Mouse (Mus musculus) ZHBTc4 (cell line): ENCODE measurements at regions not wholly inside any gene's neighbourhood (a gene's known extent, or its start where the extent isn't known, plus 50 kb on each side); places are given as distances from the start of the nearest gene placed in this dataset.
A peak's percentile ranks its signal among the peaks of the same experiment; 100 is the strongest.

Experiments used
- DNase-seq: peaks from one replicate; pipeline ENCODE4 v3.0.0-alpha.2; 2011; ENCODE audit warnings: low read depth, low spot score

DNA sequence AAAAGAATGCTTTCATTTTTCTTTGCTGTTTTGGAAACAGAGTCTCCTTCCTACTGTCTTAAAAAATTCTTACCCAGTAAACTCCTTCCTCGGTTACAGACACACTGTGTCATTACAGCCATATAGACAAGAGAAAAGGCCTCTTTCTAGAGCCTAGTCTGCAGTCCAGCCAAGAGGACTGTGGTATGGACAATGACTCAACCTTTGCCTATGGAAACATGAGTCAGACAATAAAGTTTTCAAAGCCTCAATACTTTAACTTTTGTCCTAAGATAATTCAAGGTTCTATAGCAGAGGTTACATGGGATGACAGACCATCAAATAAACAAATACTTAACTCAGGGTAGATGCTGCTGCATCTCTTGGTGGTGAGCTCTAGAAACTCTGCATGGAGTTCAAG lies 339.4 kb upstream of the Sox9 start:
- DNase-seq = no peak

DNA sequence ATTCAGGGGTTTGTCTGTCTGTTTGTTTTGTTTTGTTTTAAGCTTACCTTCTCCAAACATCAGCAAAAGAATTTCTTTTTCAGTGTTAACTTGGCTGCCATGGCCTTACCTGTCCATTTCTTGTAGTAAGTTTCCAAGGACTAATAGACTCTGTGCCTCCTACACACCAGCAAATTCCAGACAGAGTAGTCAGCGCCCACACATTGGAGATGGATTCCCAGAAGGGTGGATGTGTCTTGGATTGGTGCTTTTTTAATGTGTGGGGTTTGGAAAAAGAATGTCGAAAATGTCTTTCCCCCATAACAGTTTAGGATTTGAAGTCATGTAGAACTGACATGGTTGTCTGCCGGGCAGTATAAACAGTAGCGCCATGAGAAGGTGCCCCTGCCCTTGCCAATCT lies 338.1 kb upstream of the Sox9 start:
- no peak for DNase-seq

DNA sequence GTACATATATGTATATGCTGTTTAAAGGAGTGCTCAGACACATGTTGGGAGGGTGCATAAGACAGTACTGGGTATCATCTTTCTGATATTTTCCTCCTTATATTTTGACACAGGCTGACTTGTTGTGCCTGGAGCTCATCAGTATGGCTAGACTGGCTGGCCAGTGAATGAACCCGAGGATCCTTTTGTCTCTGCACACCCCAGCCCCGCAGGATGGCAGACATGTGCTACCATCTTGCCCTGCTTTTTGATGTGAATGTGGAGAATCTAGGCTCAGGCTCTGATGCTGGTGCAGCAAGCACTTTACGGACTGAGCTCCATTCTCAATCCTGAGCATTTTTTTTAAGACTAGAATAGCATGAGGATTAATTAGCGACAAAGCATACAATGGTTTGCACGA lies 332.4 kb upstream of the Sox9 start:
- no peak for DNase-seq

DNA sequence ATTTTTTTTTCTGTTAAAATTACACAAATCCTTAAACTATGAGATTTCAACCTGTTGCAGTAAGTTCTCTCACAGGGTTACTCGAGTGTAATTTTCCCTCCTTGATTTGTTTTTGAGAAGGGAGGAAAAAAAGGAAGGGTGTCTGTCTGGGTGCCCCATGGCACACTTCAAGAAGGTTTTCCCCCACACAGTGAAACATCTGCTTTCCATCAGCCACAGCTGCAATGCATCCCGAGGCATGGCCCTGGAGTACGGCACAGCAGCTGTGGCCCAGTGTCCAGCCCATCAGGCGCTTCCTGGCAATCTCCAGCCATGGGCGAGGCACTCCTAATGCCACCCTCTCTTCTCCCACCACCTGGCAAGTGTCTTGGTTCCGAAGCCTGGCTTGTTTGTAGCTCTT lies 331.8 kb upstream of the Sox9 start:
- DNase-seq = no peak

DNA sequence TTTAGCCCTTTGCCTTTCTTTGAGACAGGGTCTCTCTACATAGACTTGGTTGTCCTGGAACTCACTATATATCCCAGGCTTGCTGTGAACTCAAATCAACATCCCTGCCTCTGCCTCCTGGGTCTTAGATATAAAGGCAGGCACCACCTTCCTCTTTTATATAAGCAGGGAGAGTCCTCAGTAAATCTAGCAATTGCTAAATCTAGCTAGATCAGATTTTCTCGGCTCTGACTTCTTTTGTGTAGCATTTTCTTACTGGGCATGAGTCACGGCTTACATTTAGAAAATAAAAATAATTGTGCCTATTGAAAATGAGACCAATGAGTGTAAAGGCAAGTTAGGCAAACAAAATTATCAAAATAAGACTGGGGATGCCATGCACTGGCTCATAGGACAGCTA lies 323.9 kb upstream of the Sox9 start:
- DNase-seq = no peak

DNA sequence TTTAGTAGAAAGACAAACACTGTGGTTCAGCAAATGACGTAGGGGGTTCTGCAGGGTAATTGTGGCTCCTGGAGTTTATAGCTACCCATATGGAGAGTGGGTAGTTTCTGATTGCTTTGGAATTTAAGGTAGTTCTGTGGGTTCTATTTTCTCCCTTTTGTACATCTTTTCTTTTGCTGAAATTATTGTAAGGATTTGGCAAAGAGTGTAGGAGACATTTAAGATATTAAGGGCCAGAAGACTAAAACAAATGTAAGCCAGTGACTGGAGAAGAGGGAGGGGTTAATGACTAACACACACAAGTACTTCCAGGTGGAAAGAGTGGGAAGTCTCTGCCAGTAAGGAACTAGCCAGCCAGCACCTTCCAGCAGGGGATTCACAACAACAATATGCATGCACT lies 318.9 kb upstream of the Sox9 start:
- no peak for DNase-seq

DNA sequence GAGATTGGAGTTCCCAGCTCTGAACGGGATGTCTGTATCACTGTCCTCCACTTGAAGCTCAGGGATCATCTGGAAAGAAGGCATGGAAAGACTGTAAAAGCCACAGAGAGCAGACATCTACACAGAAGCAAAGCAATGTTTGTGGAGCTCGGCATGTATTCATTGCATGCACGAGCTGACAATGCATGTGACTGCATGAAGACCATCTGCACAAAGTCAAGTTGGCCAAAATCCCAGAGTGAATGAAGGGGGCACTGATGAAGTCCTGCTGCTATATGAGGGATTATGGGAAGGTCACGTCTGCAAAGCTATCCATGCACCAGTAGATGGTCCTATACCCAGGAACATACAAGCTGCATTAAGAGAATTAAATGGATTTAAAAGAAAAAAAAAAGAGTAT lies 317.6 kb upstream of the Sox9 start:
- no peak for DNase-seq

DNA sequence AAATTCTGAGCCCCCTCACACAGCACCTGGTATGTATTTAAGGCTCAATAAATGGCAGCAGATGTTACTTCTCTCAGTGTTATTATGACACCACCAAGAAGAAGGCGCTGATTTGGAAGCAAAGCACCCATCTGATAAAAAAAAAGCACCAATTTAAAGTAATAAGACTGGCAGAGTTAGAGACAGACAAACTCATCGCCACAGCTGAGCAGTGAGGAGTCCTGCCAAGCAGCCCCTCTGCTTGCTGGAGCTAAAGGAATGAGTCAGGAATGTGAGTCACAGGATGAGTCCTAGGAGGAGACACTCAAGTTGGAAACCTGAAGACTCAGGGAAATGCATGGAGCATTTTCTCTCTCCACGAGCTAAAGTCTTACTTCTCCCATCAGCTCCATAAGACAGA lies 311.7 kb upstream of the Sox9 start:
- DNase-seq = no peak

DNA sequence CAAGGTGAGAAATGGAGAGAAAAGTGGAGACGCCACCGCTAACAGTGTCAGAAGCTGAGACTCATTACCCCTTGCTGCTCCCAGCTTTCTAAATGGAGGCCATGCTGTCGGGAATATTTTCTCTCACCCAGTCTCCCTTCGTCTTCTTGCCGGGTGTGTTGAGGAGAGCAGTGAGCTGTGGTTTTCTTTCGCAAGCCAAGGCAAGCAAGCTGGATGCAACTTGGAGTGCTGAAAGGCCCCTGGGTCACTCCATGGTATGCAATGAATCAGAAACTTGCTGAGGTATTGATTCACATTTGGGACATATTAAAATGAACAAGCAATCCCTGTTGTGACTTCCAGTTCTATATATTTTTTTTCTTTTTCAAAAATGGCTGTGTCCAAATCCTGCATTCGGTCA lies 308.8 kb upstream of the Sox9 start:
- no peak for DNase-seq

DNA sequence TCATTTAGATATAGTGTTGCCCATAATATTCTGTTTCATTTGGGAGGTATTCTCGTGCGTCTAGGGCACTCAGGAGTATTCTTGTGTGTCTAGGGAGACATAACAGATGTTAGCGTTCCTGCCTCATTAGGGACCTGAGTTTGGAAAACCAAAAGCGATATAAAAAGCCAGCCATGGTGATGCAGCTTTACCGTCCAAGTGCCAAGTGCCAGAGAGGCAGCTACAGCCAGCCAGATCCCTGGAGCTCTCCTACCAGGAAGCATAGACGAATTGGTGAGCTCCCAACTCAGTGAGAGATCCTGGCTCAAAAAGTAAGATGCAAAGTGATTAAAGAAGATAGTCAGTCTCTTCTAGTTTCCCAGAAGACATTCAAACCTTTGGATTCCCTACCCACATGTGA lies 308.3 kb upstream of the Sox9 start:
- DNase-seq = no peak

DNA sequence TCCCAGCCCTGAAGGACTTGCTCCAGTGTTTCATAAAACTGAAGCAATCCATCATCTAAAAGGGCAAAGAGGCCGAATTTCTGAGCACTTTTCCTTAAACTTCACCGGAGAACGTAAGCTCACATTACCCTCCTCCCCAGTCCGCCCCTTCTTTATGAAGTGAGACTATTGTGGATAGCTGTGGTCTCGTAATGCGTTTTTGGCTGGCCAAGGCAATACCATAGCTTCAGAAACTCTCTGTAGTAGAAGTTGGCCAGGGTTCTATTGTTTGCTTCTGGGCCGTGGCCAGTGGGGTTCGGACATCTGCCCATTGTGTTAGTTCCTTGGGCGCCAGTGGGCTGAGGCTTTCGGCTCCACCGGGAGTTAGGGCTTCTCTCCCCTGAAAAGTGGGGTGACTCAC lies 301.7 kb upstream of the Sox9 start:
- no peak for DNase-seq

DNA sequence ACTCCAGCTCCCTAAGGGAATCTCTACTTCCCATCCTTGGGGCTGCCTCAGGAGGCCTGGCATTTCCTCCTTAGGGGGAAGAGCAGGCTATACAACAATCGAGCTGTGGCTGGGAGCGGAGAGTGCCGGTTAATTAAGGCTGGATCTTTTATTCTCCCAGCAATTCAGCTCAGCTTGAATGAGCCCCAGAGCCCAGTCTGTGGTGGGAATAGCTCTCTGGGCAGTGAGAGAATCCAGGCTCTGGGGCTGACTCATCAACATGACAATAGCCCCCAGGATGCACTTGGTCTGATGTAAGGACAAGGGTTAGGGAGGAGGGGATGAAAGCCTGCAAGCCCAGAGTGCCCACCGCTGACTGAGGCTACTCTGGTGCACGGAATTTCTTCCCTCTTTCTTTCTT lies 280.2 kb upstream of the Sox9 start:
- DNase-seq = peak; percentile 91

DNA sequence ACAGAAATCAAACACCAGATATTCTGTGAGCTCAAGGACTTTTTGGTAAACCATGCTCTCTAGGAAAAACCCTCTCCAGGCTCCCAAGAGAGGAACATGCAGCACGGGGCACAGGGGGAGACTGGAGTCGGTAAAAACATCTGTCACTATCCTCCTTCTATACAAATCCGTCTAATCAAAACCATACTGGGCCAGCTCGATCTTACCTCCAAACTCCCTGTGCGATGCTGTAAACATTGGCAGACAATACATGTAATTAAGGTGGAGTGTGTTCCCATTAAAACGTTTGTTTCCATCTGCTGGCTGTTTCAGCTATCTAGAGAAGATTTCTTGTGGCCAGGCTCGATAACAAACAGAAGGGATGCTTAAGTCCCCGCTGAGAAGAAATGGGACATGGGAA lies 262.9 kb upstream of the Sox9 start:
- DNase-seq = no peak

DNA sequence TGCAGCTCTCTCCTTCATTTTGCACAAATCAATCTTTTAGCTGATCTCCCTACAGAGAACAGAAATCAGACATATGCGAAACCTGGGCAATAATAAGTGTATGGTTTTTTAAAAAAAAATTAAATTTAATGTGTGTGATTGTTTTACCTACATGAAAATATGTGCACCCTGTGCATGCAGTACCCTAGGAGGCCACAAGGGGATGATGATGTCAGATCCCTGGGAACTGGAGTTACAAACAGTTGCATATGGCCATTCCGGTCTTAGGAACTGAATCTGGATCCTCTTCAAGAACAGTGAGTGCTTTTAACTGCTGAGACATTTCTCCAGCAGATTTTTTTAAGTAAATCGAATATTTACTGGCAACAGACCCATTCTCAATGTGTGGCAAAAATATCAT lies 257.0 kb upstream of the Sox9 start:
- peak; percentile 46 for DNase-seq

DNA sequence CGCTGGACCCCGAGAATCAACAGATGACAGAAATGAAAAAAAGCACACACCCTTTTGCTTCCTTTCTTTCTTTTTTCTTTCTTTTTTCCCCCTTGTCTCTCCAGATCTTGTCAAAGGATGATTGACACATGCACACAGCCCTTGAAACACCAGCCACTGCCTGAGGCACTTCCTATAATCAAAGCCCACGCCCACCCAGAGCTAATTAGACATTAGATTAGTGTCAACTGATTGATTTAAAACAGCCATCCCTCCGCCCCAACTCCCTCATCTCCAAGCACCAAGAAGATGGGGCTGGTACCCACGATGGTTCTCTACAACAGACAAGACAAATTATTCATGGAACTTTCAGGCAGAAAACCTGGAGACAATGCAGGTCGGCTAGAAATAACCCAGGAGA lies 239.5 kb upstream of the Sox9 start:
- no peak for DNase-seq

DNA sequence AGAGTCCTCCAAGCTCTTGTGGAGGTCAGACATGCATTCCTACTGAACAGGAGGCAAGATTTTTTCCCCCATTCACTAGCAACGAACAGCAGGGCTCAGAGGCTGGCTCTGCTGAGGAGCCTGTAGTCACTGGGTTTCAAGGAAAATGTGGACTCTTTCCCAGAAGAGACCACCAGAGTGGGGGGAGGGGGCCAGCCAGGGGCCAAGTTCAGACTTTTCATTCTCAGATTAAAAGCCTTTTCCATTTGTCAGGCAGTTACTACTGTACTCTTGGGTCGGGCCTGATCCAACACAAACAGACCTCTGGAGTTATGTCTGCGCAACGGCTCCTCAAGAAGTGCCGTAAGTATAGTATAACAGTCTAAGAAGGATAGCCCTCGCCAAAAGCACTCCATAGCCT lies 238.6 kb upstream of the Sox9 start:
- no peak for DNase-seq

DNA sequence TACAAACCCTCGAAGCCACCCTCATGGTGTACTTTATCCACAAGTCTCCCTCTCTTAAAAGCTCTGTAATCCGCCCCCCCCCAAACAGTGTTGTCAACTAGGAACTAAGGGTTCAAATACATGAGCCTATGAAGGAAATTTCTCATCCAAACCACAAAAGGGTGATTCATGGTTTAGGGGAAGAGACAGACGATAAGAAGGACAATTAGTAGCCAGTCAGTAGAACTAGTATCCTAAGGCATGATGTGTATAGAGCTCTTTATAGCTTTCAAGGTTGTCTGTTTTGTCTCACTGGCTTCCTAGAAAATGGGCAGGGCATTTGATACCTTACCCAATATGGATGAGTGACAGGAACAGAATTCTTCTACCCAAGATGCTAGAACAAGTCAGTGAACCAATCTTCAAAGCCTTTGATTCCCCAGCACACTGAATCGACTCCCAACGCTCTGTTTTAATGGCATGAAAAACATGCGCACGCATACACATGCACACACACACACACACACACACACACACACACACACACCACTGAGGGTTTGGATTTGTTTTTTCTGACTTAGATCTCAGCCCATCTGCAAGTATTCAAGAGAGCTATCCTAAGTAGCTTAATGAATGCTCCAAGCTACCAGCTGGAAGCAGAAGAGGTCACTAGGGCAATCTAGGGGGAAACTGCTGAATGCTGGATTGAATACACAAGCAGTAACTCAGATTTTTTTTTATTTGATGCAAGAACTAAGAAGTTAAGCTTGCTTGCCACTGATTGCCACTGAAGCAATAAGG lies 236.6 kb upstream of the Sox9 start:
- no peak for DNase-seq

DNA sequence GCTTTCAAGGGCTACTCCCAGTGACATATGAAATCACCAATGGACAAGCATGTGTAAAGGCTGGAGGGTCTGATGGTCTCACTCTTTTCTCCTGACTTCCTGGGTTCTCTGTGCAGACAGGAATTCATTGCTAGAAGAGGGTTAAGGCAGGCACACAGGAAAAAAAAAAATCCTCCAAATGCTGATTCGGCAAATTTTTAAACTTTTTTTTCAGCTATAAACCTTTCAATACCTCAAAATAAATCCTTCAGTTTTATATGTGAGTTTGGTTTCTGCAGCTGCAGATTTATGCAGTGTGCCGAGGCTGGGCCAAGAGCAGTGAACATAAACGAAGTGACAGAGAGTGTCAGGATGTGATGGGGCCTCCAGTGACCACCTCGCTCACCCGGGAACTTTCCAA lies 235.9 kb upstream of the Sox9 start:
- DNase-seq = no peak

DNA sequence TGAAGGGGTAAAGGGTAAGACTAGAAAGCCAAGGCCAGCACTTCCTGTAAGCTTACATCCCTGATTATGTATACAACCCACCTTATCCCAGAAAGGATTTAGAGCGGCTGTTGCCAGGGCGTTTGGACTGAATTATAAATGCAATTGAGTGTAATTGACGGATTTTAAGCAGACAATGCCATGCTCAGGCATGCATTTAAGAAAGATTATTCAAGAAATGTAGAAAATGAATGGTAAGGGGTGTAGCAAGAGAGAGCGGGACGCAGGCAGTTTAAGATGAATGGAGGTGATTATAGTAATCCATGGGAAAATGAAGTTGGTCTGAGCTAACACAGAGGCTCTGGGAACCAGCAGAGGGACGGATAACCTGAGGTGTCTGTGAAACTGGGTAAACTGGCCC lies 229.2 kb upstream of the Sox9 start:
- DNase-seq = no peak

DNA sequence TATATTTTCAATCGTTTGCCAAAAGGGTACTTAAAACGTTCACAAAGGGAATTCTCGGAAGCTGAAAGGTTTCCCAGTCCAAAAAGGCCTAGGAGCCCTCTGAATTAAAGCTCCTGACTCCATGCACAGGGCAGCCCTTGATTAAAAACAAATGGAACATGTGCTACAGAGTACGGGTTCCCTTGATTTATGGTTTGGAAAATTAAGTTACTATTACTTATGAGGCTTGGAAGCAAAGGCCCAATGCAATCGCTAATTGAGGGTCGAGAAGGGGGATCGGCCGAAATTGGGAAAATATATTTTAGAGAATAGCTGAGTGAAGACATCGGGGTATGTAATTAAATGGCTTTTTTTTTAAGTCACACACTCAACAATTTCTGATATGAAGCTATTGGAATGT lies 219.0 kb upstream of the Sox9 start:
- no peak for DNase-seq

DNA sequence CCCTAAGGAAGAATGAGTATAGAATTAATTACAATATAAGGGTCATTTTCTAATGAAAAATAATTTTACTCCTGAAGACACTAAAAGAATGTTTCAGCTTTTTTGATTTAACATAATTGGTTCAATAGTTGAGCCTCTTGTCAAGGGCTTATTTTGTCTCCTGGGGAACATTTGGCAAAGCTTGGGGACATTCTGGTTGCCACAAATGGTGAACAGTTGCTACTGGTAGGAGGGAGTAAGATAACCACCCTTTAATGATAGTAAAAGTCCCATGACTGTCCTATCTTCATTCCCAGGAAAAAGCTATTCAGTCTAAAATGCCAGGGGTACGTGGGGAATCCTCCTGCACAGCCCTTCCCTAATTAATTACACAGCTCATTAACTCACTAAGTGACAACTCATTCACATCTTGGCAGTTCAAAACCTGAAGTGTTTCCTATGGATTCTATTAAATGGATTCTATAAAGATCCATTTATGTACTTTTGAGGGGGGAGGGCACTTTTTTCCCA lies 217.3 kb upstream of the Sox9 start:
- no peak for DNase-seq

DNA sequence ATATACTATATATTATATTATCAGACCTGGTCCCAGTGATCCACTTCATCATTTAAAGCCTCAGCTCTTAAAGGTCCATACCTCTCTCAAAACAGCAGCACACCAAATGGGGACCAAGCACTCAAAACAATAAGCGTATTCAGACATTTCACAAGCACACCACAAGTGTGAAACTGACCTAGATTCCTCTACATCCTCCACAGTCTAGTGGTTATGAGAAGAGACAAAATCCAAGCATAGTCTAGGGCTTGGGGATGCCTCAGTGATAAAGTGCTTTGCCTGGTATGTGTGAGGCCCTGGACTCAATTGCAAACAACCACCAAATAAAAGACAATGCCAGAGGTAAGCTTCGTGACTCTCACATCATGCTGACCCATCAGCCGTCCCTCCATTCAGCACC lies 216.0 kb upstream of the Sox9 start:
- no peak for DNase-seq

DNA sequence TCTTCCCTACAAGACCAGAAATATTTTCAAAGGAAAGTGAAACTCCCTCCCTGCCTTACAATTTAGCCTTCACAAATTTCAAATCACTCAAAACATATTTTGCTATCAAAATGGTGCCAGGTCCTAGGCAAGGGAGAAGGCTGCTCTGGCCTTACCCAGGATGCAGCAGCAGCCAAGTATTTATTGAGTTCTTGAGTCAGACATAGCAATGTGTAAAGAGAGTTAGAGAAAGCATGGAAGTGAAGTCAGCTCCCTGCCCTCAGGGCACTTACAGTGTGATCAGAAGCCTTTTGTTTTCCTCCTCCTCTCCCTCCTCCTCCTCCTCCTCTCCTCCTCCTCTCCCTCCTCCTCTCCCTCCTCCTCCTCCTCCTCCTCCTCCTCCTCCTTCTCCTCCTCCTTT lies 194.6 kb upstream of the Sox9 start:
- DNase-seq = no peak

DNA sequence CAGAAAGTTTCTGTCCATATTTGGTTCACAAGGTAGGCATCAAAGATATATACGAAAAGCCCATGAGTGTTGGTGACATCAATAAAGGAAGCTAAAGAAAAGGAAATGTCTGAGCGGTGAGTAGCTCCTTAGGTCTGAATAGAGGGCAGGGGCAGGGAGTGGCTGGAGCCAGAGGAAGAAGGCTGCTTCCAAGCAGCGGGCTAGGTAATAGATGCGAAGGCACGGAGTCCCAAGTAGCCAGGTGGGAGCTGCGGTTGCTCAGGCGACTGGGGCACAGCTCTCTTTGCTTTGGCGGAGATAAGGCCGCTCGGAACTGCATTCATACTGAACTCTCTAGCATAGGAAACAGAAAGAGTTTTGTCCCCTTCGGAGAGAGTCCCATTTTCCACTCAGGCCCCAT lies 193.9 kb upstream of the Sox9 start:
- DNase-seq = peak; percentile 17
